Mouse (Mus musculus) cerebellum, adult 9-11 months (tissue): ENCODE data around the gene Dnaja2.

Experiments
- DNase-seq: peaks from one replicate; pipeline ENCODE4 v3.0.0; 2022

The Dnaja2 gene

DNA sequence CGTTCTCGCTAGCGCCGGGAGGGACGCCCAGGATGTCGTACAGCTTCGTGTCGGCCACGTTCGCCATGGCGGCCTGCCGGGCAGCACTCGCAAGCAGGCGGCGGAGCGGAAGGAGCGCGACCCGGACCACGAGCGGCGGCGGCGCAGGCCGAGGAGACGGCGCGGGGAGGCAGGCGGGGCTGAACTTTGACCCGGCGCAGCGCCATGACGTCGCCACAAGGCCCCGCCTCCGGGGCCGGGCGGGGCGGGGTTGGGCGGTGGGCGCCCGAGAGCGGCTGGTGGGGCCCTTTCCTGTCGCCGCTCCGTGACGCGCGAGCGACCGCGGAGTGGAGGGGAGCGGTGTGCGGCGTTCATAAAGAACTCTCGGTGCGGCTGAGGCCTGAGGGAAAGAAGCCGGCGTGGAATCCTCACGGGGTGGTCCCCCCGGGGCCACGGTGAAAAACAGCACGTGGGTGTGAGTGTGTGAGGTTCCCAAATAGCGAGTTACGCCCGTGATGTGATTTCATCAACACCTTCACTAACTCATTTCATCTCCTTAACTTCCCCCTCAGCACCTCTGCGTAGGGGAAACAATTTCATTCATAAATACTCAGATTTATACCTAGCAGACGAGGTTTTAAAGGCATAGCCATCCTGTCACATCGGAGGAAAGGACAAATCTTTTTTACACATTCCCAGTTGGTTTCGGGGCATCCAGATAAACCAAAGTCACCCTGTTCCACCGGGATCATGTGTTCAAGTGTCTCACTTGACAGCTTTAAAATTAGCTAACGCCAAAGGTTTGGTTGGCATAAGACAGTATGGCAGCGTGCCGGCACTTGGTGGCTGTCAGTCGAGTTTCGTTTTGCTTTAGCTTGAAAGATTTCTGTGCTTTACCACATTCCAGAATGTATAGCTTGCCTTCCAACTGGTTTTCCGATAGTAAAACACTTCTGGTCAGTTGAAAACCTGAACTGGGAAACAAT is at the start of gene Dnaja2:
TSS of gene Dnaja2 (minus strand) at position 164 of the 965 bp plus-strand sequence.
- DNase-seq, result peak; percentile 87

DNA sequence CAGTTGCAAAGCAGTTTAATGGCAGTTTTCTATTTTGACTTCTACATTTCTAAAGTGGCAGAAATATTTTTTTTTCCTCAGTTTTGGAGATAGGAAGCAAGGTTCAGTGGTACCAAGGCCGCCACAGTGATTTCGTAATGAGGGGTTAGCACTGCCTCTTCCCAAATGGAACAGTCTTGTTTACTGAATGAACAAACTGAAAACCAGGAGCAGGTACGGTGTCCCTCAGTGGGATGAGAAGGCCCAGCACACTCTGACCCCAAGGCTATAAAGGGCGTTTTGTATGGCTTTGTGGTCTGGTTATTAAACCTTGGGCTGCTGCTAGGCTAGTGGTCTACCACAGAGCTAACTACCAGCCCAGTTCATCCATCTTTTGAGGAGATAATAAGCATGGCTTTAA is 49.1 kb upstream of the Dnaja2 start:
- DNase-seq, result no peak

DNA sequence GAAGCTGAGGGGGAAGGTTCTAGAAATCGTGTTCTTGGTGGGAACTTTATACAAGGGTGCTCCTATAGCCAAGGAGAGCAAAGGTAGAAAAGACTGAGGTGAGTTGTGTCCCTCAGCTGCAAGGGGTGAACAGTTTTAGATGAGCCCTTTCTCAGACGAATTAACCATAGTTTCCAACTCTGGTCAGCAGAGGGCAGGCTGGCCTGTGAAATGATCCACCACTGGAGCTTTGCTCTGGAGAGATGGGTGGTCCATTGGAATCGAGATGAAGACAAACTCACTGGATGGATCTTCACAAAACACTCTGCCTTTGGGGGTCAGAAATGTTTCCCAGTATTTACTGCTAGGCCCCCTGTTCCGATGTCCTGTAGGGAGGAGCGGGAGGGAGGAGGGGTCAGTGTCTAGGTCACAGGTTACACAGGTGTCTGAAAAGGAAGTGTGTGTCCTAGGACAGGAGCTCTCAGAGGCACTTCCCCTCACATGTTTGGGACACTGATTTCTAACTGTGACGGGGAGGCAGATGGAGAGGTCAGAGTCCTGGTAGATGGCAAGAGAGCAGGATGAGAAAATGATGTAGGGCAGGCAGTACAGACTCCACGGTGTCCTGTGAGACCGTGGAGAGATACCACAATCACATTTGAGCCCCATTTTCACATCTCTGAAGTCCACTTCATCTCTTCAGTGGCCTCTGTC is 48.2 kb upstream of the Dnaja2 start:
- peak; percentile 51 for DNase-seq

DNA sequence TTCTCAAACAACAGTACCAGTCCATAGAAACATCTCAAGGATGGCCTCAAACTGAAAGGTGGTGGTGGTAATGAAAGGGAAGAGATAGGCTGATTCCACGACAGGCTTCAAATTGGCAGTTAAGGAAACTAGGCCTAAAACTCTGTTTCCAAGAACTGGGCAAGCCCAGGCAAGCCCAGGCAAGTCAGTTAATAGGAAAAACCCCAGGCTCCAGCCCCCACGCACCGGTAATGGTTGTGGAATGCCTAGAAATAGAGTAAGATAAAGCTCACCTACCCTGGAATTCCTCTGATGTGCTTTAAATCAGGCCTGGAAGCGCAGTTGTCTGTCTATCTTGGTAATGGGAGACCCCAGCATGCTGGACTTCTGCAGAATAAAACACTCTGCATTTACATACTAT is 47.6 kb upstream of the Dnaja2 start:
- DNase-seq, result no peak

DNA sequence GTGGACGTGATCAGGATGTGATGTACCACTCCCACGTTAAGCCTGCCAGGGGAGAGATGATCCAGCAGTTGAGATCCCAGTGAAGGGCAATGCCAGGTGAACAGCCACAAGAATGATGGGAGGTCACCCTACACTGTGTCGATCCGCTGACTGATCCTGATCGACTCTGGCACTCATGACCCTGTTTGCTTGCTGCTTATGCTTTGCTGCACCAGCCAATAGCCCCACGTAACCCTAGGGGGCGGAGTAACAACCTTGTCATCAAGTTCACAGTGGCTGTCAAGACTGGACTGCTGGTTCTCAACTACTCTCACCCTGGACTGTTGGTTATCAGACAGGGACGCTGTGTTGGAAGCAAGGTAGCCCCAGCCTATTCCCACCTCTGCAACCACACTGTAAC is 46.6 kb upstream of the Dnaja2 start:
- DNase-seq, result no peak

DNA sequence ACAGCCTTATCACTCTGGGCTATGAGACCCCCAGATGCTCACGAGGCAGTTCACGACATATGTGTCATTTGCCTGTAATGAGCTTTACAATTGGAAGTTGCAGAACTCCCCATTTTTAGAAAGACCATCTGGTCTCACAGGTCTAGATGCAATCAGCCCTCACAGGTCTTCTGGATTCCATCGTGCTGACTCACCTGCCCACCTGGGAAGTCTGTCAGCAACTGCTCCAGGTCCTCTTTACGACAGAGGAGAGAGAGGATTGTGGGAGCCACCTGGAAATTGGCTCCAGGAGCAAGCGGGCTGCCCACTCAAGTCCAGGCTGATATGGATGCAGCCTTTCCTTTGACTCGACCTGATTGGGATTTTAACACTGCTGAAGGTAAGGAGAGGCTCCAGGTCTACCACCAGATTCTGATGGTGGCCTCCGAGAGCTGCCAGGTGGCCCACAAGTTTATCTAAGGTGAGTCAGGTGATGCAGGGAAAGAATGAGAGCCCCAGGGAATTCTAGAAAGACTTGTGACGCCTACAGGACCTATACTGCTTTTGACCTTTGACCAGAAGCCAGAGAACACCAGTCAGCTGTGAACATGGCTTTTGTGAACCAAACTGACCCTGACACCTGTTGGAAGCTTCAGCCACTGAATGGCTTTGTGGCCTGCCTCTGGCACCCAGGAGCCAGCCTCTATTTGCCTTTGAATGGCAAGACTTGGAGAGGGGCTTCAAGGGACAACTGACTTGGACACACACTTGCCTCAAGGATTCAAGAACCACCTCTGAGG is 42.5 kb upstream of the Dnaja2 start:
- DNase-seq, result no peak

DNA sequence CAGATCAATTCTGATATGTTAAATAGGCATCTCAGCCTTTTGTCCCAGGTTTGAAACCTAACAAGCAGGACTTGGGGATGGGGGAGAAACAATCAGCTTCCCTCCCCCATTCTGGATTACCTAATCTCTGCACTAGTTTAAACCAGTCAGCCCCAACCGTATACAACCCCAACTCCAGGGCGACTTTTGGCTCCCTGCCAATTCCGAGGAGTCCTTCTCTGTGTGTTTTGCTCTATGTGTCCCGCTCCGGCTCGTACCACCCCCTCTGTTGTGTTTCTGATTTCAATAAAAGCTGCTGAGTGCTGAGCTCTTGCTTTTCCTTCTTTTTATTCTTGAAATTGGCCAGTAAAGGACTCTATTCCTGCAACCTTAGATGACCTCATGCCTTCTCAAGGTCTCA is 40.2 kb upstream of the Dnaja2 start:
- no peak for DNase-seq

DNA sequence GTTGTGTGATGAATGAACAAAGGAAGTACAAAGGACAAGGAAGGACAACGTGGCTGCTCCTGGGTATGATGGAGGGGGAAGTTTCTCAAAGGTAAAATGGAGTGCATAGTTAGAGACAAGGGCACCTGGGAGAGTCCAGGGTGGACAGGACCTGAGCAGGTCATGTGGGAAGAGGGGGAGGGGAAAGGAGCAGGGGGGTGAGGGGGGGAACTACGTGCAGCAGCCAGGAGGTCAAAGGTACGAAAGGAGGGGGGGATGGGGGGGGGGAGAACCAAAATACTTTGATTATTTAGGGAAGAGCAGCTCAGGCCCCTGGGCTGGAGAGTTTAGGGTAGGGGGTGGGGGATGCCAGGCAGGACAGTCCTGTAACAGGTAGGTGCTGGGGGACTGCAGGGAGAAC is 39.8 kb upstream of the Dnaja2 start:
- no peak for DNase-seq

DNA sequence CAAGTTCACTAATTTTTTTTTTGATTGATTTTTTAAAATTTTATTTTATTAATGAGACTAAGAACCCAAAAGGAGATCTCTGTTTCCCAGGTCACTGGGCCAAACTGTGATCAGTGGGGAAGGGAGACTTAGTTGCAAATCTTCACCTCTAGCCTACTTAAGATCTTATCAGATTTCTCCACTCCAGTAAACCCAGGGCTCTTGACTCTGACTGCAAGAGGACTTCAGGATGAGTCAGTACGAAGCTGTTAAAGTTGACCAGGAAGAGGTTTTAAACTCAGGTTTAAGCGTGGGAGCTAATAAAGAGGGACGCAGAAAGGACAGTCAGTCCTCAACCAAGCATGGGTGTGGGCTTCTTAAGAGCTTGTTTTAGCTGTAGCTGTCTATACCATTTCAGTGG is 38.2 kb upstream of the Dnaja2 start:
- DNase-seq, result no peak

DNA sequence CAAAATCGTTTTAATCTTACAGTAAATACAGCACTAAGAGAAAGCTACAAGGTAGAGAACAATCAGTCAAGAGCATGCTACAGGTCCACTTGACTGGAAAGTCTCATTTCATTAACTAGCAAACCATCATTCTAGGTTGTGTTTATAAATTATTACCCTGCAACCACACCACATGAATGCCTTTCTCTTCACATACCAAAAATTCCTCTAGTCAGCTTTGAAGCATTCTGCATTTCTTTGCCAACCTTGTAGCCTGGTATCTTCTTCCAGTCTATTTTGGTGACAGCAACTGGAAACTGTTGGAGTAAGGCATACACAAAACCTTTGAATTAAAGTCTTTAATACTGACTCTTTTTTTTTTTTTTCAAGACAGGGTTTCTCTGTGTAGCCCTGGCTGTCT is 36.4 kb upstream of the Dnaja2 start:
- DNase-seq, result no peak

DNA sequence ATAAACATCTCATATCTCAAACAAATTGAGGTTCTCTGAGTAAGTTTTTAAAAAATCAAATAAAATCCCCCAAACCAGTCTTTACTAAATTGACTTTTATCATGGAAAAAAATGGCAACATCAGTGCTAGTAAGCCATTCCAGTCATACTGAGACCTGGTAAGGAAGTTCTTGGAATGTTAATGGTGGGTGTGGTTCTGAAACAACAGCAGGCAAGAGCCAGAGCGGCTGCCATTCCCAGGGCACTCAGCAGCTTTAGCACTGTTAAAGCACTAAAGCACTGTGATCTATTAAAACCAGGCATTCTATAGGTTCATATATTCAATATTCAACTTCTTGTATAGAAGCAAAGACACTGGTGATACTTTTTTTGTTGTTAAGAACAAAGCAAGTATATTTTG is 35.1 kb upstream of the Dnaja2 start:
- no peak for DNase-seq

DNA sequence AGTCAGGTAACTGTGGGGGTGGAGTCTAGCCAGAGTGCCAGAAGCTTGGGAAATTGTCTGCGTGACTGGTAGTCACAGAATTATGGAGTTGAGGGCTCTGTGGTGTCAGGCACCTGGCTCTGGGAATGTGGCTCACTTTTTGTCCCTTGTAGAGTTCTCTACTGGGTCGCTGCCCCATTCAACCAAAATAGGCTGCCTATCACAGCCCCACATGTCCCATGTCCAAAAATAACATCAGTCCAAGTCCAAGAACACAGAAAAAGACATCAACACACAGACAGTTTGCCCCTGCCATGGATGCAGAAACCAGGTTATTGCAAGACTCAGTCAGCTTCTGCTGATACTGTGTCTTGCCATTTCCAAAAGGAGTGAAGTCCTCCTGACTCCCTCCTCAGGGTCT is 33.5 kb upstream of the Dnaja2 start:
- no peak for DNase-seq

DNA sequence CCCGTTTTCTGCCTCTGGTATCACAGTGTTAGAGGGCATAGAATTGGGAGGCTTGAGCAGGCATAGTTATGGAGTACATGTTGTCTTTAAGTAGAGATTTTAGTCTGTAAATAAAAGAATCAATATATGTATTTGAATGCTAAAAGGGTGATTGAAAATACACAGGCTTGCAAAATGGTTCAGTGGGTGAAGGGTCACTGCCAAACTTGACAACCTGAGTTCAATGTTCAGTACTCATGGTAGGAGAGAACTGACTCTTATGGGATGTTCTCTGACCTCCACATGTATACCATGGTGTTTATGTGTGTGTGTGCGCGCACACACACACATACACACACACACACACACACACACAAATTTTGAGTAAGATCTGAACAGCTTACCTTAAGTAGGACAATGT is 22.5 kb upstream of the Dnaja2 start:
- no peak for DNase-seq

DNA sequence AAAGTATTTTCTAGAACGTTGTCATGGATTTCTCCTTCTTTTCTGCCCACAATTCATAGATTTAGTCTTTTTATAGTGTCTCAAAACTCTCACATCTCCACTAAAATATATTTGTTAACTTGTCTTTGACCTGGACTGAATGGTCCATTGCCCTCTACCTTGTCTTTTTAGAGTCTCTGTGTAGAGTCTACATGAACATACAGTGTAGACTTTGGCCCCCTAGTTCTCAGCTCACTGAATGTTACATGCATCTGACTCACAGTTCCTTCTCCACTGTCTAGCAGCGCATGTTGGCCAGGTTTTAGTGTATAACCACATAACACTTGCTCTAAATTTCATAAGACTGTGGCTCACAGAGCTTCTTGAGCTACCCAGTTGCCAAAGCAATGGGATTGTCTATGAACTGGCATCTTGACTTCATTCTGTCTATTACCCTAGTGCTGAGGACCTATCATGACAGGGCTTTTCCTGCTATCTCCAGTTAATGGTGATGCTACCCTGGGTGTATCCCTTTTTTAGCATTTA is 18.9 kb upstream of the Dnaja2 start:
- DNase-seq, result no peak

DNA sequence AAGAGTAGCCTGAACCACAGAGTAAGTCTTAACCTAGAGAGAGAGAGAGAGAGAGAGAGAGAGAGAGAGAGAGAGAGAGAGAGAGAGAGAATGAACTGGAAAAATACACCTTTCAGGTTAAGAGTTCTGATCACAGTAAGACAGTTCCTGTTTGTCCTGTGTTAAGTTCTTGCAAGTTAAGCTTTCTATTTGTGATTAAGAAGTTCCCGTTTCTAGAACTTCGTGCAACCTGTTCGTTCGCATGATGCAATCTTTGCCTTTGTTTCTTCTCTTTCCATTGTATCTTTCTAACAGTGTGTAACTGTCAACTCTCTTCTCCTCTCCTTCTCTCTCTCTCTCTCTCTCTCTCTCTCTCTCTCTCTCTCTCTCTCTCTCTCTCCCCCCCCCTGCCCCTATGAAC is 15.3 kb upstream of the Dnaja2 start:
- DNase-seq, result no peak

DNA sequence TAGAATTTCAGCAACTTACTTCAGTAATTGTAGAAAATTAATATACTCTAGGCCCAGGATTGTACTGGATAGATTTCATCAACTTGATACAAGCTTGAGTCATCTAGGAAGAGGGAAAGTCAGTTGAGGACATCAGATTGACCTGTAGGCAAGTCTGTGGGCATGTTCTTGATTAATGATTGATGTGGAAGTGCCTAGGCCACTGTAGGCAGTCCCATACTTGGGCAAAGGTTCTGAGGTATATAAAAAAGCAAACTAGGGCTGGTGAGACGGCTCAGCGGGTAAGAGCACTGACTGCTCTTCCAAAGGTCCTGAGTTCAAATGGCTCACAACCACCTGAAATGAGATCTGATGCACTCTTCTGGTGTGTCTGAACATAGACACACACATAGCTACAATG is 12.7 kb upstream of the Dnaja2 start:
- no peak for DNase-seq

DNA sequence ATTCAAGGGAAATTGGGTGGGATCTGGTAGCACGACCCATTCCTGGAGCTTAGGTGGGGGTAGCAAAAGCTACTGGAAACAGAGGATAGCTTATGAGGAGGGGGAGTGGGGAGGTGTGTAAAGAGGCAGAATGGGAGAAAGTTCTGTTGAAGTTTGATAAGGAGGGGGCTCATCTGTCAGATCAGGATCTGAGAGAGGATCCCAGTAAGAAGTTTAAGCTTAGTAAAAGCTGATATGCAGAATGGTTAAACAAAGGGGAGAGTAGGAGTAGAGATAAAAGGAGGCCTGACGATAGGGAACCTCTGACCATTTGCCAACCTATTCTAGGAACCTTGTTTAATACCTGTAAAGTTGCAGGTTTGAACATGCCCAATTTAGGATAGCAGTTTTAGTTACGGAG is 10.0 kb upstream of the Dnaja2 start:
- DNase-seq, result no peak

DNA sequence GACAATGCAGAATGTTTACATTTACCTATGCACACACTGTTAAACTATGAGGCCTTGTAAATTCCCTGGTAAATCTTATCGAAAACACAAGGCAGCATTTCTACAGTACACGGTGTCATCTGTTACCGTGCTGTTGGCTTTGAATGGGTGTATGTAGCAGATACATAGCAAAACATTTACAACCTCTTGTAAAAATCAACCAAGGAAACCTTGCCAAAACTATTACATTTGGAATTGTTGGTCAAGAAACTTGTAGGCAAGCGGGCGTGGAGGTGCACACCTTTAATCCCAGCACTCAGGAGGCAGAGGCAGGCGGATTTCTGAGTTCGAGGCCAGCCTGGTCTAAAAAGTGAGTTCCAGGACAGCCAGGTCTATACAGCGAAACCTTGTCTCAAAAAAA is 8.2 kb upstream of the Dnaja2 start:
- no peak for DNase-seq

DNA sequence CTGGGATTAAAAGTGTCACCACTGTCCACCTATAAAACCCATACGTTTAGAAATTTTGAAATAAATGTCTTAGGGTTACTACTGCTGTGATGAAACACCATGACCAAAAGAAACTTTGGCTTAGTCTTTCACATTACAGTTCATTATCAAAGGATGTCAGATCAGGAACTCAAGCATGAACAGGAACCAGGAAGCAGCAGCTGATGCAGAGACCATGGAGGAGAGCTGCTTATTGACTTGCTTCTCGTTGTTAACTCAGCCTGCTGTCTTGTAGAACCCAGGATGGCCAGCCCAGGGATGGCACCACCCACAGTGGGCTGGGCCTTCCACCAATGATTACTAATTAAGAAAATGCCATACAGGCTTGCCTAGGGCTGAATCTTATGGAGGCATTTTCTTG is 4.8 kb upstream of the Dnaja2 start:
- no peak for DNase-seq

DNA sequence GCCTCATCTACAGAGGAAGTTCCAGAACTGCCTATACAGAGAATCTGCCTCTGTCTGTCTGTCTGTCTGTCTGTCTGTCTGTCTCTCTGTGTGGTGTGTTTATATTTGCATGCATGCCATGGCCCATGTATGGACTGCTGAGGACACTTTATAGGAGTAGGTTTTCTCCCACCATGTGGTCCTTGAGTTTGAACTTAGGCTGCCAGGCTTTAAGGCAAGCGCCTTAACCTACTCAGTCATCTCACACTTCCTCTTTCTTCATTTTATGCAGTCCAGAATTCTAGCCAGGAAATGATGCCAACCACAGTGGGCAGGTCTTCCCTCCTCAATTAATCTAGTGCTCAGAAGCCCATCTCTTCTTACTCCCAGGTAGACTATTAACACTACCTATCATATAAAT is 4.1 kb upstream of the Dnaja2 start:
- no peak for DNase-seq

DNA sequence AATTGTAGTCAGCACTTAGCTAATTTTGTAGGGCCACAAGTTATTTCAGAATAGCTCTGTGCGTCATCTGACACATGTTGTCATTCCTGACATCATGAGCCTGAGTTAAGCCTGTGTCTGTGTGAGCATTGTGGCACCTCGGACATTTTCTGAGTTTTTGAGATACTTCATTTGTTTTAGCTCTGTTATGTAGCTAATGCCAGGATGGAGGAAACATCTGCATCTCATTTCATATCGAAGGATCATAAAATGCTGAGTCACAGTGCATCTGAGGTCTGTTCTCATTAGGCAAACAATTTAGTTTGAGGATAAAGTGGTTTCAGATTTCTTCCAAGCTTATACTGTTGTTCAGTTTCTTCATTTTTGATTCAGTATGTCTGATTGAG is 2.5 kb upstream of the Dnaja2 start:
- DNase-seq, result no peak

DNA sequence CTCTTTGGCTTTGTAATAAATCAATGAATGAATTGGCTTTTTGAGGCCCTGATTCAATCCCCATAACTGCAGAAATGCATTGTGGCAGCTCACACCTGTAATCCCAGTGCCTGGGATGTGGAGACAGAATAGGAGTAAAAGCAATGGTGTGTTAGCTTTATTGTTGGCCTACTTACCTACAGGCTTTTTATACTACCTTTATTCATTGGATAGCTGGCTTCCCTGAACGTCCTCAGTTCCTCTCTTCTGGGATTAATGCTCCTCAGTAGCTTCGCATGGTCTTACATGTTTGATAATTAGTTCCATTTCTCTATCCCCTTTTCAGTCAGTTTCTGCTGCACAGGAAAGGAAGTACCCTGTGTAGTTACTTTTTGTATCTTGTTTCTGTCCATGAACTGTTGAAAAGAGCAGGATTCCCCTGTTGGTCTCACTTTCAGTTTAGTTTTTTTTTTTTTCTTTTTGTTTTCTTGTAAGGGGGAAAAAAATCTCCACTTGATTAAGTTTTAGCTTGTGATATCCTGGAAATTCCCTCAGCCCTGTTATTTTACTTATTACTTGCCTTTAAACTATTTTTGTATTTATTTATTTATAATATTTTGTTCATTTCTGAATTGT is 1.9 kb upstream of the Dnaja2 start:
- no peak for DNase-seq
